Mouse (Mus musculus): ENCODE results near the gene Dtwd1.
"Not testable (repeated sequence)": the region's sequence is repeated elsewhere in the genome, so short reads cannot be mapped to it uniquely, and the experiment has no call there.

The Dtwd1 gene

DNA sequence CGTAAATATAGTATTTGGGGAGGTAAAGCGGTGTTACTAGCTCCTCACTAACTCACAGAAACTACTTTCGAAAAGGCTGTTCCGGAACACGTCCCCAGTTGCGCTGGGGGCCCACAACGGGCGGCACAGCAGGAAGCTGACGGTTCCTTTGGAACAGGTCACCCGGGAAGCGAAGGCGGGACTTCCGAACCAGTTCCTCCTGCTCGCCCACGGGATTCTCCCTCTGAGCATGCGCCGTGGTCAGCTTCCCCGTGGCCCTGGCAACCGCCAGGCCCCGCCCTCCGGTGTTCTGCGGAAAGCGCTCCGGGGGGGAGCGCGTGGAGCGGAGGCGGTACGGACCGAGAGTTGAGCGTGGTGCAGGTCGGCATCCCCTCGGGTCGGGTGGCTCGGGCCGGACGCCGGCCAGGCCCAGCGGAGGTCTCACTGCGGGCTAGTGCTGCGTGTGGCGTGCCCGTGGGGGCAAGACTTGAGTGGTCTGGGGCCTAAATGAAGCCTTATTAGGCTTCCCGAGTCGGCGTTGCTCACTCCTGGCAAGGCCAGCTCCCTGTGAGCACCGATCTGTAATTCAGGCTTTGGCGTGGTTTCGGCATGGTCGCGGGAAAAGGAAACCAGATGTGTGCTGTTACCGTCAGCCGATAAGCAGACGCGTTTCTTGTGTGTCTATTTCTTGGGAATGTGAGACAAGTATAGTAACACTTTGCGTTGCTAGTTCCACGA, at the start of gene Dtwd1, which contains the start of gene Fam227b:
Gene Dtwd1, plus strand, starts transcription at position 287 of the 717 bp plus-strand sequence.
Gene Fam227b, minus strand, starts transcription at position 150 of the 717 bp plus-strand sequence.
- peak; percentile 97 for DNase-seq (ENCODE audit: low read depth, low spot score)

- no peak for DNase-seq (ENCODE audit: low read depth, low spot score)
Measured at GRCm38 (mm10) chr2:126147723-126148122, 4.2 kb upstream of the Dtwd1 start.

DNA sequence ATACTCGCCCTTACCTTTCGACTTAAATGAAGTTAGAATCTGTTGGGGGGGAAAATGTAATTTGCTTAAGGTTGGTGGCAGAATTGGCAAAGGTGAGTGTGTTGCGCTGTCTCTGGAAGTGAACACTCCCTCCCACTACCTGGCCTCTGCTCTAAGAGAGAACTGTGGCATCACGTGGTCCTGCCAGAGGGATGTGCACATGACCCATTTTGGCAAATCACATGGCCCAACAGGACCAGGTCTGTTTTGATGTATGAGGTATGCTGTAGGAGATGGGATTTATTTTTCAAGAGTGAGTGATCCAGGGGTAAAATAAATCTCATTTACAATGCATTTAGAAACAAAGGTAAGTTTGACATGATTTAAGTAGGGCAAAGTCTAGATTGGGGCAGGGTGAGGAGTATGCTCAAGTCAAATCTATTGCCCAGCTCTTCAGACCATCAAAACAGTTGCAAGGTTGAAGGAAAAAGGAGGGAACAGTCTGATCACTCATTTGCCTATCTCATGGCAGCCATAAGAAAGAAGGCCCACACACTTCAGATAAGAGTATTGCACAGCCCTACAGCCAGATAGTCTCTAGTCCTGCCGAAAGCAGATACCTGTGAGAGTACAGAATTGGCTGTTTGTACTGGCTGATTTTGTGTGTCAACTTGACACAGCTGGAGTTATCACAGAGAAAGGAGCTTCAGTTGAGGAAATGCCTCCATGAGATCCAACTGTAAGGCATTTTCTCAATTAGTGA, 13.5 kb downstream of the Dtwd1 start:
- DNase-seq (ENCODE audit: low read depth, low spot score): no peak

DNA sequence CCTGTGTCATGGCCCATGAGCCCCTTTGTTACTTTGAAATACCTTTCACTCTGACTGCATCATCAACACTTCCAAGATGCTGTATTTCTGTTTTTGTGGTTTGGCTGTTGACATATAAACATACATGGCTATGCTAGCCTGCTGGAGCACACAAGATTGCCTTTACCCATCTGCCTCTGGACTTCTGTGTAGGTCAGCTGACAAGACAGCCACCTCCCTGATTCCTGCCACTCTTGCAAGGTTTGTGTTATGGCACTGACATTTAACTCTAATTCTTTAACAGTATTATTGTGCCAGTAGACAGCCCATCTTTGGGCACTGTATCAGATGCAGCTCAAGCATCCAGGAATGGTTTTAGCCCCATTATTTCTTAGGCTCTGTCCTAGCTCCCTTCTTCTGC, 14.4 kb downstream of the Dtwd1 start:
- no peak for DNase-seq (ENCODE audit: low read depth, low spot score)

DNA sequence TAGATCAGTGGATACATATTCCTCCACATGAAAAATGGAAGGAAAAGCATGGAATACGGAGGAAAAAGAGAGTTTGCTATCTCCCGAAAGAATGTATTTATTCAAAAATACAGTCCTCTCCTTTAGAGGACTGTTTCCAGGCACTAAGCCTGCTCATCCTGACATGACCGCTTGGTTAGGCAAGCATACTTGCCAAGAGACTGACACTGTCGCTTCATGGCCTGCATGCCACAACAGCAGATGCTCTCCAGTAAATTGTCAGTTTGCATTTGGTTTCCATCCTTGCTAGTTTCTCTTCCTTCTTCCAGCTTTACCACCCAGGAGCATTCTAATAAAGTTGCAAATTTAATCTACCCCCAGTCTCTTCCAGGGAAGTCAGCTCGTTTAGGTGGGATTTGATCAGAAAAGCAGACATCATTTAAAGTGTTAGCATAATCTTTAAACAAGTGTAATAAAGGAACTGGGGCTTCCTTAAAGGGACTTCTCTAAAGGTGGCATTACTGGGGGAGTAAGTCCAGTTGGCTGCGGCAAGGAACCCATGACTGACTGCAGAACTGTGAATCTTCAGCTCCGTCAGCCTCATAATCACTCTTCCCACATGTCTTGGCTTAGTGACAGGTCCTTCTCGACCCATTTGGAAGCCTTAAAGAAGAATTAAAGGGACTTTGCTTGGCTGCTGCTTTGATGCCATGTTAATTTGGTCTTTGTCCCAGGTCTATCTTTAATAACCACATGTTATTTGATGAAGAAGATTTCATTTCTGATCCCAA, 15.1 kb downstream of the Dtwd1 start:
- DNase-seq (ENCODE audit: low read depth, low spot score): no peak

DNA sequence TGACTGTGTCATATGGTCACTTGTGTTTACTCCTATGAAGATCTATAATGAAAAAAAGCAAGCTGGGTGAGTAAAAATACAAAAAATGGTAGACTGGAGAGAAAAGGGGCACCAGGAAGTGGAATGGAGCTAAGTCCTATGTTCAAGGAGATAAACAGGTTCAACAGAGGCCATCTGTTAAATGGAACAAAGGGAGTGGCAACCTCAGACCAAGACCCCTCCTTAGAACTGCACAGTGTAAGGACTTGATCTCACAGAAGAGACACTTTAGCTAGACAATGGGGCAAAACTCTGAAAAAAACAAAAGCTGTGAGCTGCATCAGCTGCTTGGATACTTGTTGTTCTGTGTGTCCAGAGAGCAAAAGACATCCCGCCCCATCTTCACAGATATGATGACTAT, 19.5 kb downstream of the Dtwd1 start:
- no peak for DNase-seq (ENCODE audit: low read depth, low spot score)

- DNase-seq (ENCODE audit: low read depth, low spot score): no peak
Measured at GRCm38 (mm10) chr2:126191306-126191705, 39.4 kb downstream of the Dtwd1 start.

DNA sequence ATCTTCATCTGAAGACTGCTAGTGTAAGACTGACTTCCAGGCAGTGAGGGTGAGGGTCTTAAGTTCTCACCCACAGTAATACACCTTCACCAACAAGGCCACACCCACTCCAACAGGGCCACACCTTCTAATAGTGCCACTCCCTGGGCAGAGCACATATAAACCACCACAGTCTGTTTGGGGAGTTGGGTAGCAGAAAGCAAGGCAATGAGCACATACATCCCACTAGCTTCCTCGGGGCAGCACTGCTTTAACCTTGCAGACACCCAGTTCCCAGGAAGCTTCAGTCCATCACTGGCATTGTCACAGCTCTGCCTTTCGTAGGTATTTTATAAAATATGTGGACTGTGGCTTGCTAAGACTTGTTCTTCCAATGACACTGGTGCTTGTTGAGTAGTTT, 40.2 kb downstream of the Dtwd1 start:
- DNase-seq (ENCODE audit: low read depth, low spot score): no peak

DNA sequence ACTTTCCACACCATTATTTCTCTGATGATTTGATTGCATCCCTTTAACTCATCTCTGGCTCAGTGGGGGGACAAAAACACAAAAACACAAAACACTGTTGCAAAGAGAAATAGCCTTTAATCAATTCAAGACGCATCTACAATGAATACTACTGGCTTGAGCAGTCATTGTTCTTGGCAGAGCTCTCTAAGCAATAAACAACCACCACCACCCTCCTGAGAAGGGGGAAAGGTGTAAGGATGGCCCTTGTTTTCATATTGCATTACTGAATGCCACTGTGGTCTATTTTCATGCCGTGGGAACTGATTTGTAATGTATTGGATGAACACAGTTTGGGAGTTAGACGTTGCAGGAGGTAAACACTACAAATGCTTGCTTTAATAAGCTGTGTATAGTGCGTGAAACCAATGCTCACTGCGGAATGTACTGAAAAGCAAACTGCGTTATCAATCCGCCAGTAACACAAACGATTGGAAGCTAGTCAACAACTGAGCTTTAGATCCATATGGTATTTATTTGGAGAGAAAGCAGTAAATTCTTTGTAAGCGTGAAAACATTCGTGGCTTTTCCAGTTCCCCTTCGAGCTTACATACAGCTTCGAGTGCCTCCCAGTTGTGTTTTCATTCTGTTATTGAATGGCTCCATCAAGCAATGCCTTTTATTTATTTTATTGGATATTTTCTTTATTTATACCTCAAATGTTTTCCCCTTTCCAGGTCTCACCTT, 43.9 kb downstream of the Dtwd1 start:
- DNase-seq (ENCODE audit: low read depth, low spot score): no peak

DNA sequence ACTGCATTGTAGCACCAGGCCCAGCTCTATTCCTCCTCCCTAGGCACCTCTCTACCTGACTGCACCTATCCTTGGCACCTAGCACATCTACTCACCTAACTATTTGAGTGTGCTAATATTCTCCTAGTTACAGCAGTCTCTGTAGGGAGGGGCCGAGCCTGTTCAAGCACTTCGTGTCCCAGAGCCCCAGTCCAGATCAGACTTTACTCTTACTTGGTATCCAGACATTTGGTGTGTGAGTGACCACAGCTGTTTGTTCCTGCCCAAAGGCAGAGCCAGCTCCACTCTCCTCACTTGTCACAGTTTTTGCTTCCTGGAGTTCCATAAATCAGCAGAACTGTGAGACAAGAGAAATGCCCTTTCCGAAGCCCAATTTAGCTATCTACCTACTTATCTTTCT, 47.0 kb downstream of the Dtwd1 start:
- DNase-seq (ENCODE audit: low read depth, low spot score): no peak

GRCm38 (mm10) chr2:126211011-126211680, 59.2 kb downstream of the Dtwd1 start:
- no peak for DNase-seq (ENCODE audit: low read depth, low spot score)

- DNase-seq (ENCODE audit: low read depth, low spot score): not testable (repeated sequence)
Measured at GRCm38 (mm10) chr2:126214800-126215199, 62.9 kb downstream of the Dtwd1 start, which contains the start of gene Gm17555. Gene Gm17555, plus strand, starts transcription at chr2:126215100.
